Mouse (Mus musculus): Measurements from ENCODE around the gene Zfp39.

- no peak for TF ChIP-seq CTCF (IDR thresholded peaks at IDR 0.05; ENCODE audit: borderline replicate concordance, insufficient read depth, low read length)
- no peak for TF ChIP-seq POLR2A (IDR thresholded peaks at IDR 0.05; ENCODE audit: low read depth, low read length)
Measured at GRCm38 (mm10) chr11:58917745-58918366, 13.8 kb upstream of the Zfp39 start, which contains the start of gene Btnl10.

Data from embryonic fibroblast, embryonic 13.5 days (primary cell).